Mouse (Mus musculus) embryo, embryonic 9.5 days (tissue): ENCODE data around the gene Cfap46.
A peak's percentile ranks its signal among the peaks of the same experiment; 100 is the strongest.

Source experiments
- DNase-seq: peaks from one replicate; pipeline ENCODE4 v3.0.0-alpha.2; 2017; ENCODE audit errors: extremely low spot score

Gene Cfap46

DNA sequence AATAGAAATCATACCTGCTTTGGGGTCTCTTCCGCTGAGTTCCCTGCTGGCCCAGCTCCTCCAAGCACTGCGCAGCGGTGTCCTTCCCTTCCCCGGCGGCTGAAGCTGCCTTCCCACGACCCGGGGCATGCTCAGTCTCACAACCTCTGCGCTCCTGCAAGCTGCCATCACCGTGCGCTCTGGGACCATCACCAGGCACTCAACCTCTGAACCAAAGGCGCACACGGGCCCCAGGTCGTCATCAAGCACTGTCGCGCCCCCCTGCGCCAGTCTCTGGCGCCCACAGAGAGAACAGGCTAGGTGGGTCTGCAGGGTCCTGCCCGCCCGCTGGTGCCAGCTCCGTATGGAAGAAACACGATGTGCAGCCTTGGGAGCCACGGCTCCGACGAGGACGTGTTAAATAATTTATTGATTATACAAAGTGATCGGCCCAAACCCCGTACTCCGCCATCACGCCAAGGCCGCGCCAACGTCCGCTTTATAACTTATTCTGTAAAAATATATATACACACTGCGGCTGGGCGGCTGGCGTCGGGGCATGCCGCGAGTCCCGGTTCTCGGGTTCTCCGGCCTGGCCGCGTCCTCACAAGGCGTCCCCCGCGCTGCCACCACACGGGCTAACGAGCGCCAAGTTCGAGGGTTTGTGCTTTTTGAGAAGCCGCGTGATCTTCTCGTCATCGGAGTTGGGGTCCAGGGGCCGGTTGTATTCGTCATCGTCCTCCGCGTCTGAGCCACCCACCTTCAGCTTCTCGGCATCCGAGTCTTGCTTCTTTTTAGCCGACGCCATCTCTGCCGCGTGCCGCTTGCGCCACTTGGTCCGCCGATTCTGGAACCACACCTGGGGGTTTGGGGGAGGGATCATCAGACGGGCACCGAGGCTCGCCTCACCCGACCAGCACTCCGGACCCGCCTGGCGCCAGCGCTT lies 102.5 kb downstream of the Cfap46 start:
- peak; percentile 42 for DNase-seq

DNA sequence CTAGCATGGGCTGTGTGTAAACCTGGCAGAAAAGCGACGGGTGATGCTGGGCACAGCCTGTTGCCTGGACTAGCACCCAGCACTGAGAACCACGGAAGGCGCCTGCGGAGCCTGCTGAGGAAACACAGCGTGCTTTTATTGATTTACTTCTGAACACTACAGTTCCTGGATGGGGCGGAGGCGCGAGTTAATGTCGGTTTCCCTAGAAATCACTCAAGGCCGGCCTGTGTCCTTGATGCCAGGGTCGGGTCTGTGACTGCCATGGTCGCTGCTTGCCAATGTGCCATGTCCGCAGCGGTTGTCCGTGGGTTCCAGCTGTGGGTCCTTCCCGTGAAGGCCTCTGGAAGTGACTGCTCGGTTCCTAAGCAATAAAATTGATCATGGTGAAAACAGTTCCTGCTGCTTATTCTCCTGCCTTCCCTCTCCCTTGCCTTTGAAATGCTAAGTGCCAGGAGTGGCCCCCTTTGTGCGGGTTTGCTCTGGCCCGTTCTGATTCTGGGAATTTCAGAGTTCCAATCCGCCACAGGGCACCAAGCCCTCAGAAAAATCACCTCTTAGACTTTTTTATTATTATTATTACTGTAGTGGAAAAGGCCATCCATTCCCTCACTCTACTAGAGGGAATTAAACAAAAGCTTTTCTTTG lies 104.2 kb downstream of the Cfap46 start:
- no peak for DNase-seq

- DNase-seq = no peak
These were observed 107.4 kb downstream of the Cfap46 start for GRCm38 (mm10) chr7:139576064-139576686.

DNA sequence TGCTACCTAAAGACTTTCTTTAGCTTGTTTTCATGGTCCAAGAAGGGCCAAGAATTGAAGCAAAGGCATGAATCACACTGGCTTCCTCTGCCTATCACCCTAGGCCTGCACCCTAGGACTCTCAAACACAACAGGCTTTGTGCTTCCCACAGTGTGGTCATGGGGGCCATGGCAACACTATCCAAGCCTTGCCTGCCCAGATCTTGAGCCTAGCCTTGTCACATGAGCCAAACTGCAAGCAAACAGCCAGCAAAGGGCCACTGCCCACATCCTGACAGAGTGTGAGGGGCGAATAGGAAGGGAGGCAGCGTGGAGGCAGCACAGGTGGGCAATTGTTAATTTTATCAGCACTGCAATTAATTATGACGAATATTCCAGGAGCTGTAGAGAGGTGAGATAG lies 111.0 kb downstream of the Cfap46 start:
- DNase-seq = no peak

DNA sequence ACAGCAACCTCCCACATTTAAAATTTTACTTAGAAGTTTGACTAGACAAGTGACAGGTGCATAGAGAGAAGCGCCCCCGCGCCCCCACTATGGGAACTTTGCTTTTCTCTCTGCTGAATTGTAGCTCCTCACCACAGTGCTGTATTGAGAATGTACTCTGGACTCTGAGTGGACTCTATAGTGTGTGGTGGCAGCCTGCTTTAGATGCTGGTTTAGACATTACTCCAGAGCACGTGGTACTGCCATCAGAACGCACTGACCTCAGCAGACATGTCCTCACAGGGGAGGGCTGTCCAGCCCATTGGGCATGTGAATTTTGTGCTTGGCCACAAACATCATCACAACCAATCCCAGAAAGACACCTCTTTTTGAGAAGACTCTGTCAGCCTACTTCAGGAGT lies 112.8 kb downstream of the Cfap46 start:
- no peak for DNase-seq

GRCm38 (mm10) chr7:139566533-139566932 lies 117.1 kb downstream of the Cfap46 start:
- no peak for DNase-seq

DNA sequence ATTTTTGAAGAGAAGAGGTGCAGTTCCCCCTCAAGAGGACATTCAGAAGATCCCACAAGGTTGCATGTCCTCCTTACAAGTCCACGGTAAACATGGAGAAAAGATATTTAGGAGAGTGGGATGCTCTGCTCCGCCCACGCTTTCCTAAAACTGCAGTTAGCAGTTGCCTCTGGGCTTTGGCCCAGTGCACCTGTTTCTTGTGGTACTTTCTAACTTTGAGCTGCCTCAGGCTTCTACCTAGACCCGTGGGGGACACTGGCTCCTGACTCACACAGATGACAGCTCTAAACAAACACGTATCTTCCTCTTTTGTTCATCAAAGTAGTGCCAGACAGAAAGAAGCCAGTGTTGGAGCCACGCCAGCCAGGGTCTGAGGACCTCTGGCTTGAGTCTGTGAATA lies 117.6 kb downstream of the Cfap46 start:
- no peak for DNase-seq

GRCm38 (mm10) chr7:139564161-139564560 lies 119.5 kb downstream of the Cfap46 start:
- DNase-seq = no peak

- DNase-seq = no peak
These were observed 120.2 kb downstream of the Cfap46 start for GRCm38 (mm10) chr7:139563425-139563824.

DNA sequence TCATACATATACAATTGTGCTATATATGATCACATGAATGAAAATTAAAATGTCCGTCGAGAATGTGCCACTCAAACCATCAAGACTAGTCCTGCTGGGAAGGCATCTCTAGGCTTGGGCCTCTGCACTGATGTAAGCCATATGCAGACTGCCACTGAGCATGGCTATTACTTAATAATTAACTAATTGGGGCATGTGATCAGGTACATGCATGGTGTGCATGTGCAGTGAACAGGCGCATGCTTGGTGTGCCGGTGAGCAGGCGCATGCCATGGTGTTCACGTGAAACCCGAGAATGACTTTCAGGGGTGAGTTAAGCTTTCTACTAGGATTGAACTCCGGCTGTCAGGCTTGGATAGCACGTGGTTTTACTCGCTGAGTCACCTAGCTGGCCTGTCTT lies 124.0 kb downstream of the Cfap46 start:
- DNase-seq = no peak

GRCm38 (mm10) chr7:139556746-139557526 lies 126.7 kb downstream of the Cfap46 start:
- DNase-seq = no peak

- DNase-seq = no peak
These were observed 127.3 kb downstream of the Cfap46 start for GRCm38 (mm10) chr7:139556331-139556730.

- DNase-seq = no peak
These were observed 132.1 kb downstream of the Cfap46 start for GRCm38 (mm10) chr7:139551519-139551918.
